Mouse (Mus musculus): ENCODE measurements around the gene Glb1l. TPM values are rescaled to one million over a fixed set of nuclear protein-coding genes. Genes with fewer than 3 reads are reported as not detected.

The Glb1l gene
- 3.2 and 4.5 TPM in 2 replicates for polyA plus RNA-seq (2015; fragmentation: Nextera tagmentation; extraction: Ambion mirVana)

- WGBS (ENCODE audit: insufficient replicate concordance), result 3% methylated on average over 42 of the region's 42 CpGs
- H3K4me3 ChIP-seq (replicated peaks), result peak within 1 kb of the TSS; percentile 77
- H3K36me3 ChIP-seq (replicated peaks), result peaks cover 38% of the 10 kb centered on the region
- ATAC-seq (ENCODE audit: insufficient read depth), result peak; percentile 85
- peak within 1 kb of the TSS; percentile 95 for H3K27ac ChIP-seq (replicated peaks)
- H3K9ac ChIP-seq, result peak within 1 kb of the TSS; percentile 83
- H3K4me2 ChIP-seq, result peak within 1 kb of the TSS; percentile 99
- H3K27me3 ChIP-seq, result no peaks in the 10 kb centered on the region
- peaks cover 71% of the 10 kb centered on the region for H3K4me1 ChIP-seq (replicated peaks)
- H3K9me3 ChIP-seq (replicated peaks), result no peaks in the 10 kb centered on the region
These were observed at the start of gene Glb1l, which contains the start of gene Stk16 for GRCm38 (mm10) chr1:75210136-75211087. Gene Glb1l, minus strand, starts transcription at chr1:75210813. Gene Stk16, plus strand, starts transcription at chr1:75210838.

GRCm38 (mm10) chr1:75255516-75256046 is 45.0 kb upstream of the Glb1l start:
- Histone ChIP-seq H3K9ac (no peak overlapping the region), H3K4me1 (replicated peaks) (peaks cover 11% of the 10 kb centered on the region), H3K4me3 (replicated peaks) (no peak overlapping the region), H3K36me3 (replicated peaks) (no peaks in the 10 kb centered on the region), H3K4me2 (no peak overlapping the region), H3K27me3 (peaks cover 6% of the 10 kb centered on the region), H3K27ac (replicated peaks) (no peak overlapping the region), H3K9me3 (replicated peaks) (no peaks in the 10 kb centered on the region)
- no peak for ATAC-seq (ENCODE audit: insufficient read depth)
- 49% methylated on average over 10 of the region's 10 CpGs for WGBS (ENCODE audit: insufficient replicate concordance)

- Histone ChIP-seq H3K36me3 (replicated peaks) (no peaks in the 10 kb centered on the region), H3K27me3 (peaks cover 6% of the 10 kb centered on the region; the same call in 1 of the 2 replicates), H3K9me3 (replicated peaks) (no peaks in the 10 kb centered on the region), H3K27ac (replicated peaks) (no peak overlapping the region), H3K4me1 (replicated peaks) (peaks cover 11% of the 10 kb centered on the region), H3K4me2 (no peak overlapping the region), H3K9ac (no peak overlapping the region), H3K4me3 (replicated peaks) (no peak overlapping the region)
- WGBS (ENCODE audit: insufficient replicate concordance), result 66% methylated on average over 8 of the region's 8 CpGs
- no peak for ATAC-seq (ENCODE audit: insufficient read depth)
These were observed 44.0 kb upstream of the Glb1l start for GRCm38 (mm10) chr1:75254625-75255013.

- ATAC-seq (ENCODE audit: insufficient read depth), result no peak
- H3K27ac ChIP-seq (replicated peaks), result no peak overlapping the region
- WGBS (ENCODE audit: insufficient replicate concordance), result 56% methylated on average over 16 of the region's 16 CpGs
These were observed 43.4 kb upstream of the Glb1l start for GRCm38 (mm10) chr1:75253849-75254624.

GRCm38 (mm10) chr1:75253029-75253428 is 42.4 kb upstream of the Glb1l start:
- Histone ChIP-seq H3K9ac (no peak overlapping the region), H3K27me3 (peaks cover 6% of the 10 kb centered on the region; the same call in 1 of the 2 replicates), H3K4me2 (no peak overlapping the region), H3K4me1 (replicated peaks) (peaks cover 19% of the 10 kb centered on the region), H3K9me3 (replicated peaks) (no peaks in the 10 kb centered on the region), H3K36me3 (replicated peaks) (no peaks in the 10 kb centered on the region), H3K4me3 (replicated peaks) (no peak overlapping the region), H3K27ac (replicated peaks) (no peak overlapping the region)
- 0 out of 2 replicates have a peak, but pooled peaks have one; percentile 4 for ATAC-seq (ENCODE audit: insufficient read depth)
- WGBS (ENCODE audit: insufficient replicate concordance), result 74% methylated on average over 16 of the region's 16 CpGs

More at GRCm38 (mm10) chr1:75253849-75254624, 43.4 kb upstream of the Glb1l start:
- no peaks in the 10 kb centered on the region for H3K36me3 ChIP-seq (replicated peaks)
- no peaks in the 10 kb centered on the region for H3K9me3 ChIP-seq (replicated peaks)
- H3K4me2 ChIP-seq, result no peak overlapping the region
- H3K4me3 ChIP-seq (replicated peaks), result no peak overlapping the region
- H3K4me1 ChIP-seq (replicated peaks), result peaks cover 15% of the 10 kb centered on the region
- peaks cover 6% of the 10 kb centered on the region; the same call in 1 of the 2 replicates for H3K27me3 ChIP-seq
- no peak overlapping the region for H3K9ac ChIP-seq

- 70% methylated on average over 13 of the region's 13 CpGs for WGBS (ENCODE audit: insufficient replicate concordance)
- ATAC-seq (ENCODE audit: insufficient read depth), result no peak
These were observed 41.7 kb upstream of the Glb1l start for GRCm38 (mm10) chr1:75252308-75252707.

GRCm38 (mm10) chr1:75251112-75251970 is 40.7 kb upstream of the Glb1l start:
- peak; percentile 61 for ATAC-seq (ENCODE audit: insufficient read depth)
- peak overlapping the region; percentile 57 for H3K27ac ChIP-seq (replicated peaks)
- H3K9me3 ChIP-seq (replicated peaks), result no peaks in the 10 kb centered on the region
- H3K4me2 ChIP-seq, result peak overlapping the region; percentile 68
- peaks cover 6% of the 10 kb centered on the region; the same call in 1 of the 2 replicates for H3K27me3 ChIP-seq
- H3K9ac ChIP-seq, result peak overlapping the region; percentile 35; the same call in 1 of the 2 replicates
- whole genome bisulfite sequencing (ENCODE audit: insufficient replicate concordance), result 8% methylated on average over 21 of the region's 22 CpGs
- H3K4me1 ChIP-seq (replicated peaks), result peaks cover 26% of the 10 kb centered on the region
- no peaks in the 10 kb centered on the region for H3K36me3 ChIP-seq (replicated peaks)
- H3K4me3 ChIP-seq (replicated peaks), result peak overlapping the region; percentile 29

More at GRCm38 (mm10) chr1:75252308-75252707, 41.7 kb upstream of the Glb1l start:
- H3K4me3 ChIP-seq (replicated peaks), result no peak overlapping the region
- H3K27me3 ChIP-seq, result peaks cover 6% of the 10 kb centered on the region; the same call in 1 of the 2 replicates
- no peak overlapping the region for H3K27ac ChIP-seq (replicated peaks)
- H3K36me3 ChIP-seq (replicated peaks), result no peaks in the 10 kb centered on the region
- H3K9ac ChIP-seq, result no peak overlapping the region
- no peak overlapping the region for H3K4me2 ChIP-seq
- H3K9me3 ChIP-seq (replicated peaks), result no peaks in the 10 kb centered on the region
- H3K4me1 ChIP-seq (replicated peaks), result peaks cover 26% of the 10 kb centered on the region

GRCm38 (mm10) chr1:75250498-75250897 is 39.9 kb upstream of the Glb1l start:
- H3K27me3 ChIP-seq, result peaks cover 6% of the 10 kb centered on the region; the same call in 1 of the 2 replicates
- no peaks in the 10 kb centered on the region for H3K9me3 ChIP-seq (replicated peaks)
- H3K4me3 ChIP-seq (replicated peaks), result no peak overlapping the region
- H3K4me1 ChIP-seq (replicated peaks), result peaks cover 26% of the 10 kb centered on the region
- 85% methylated on average over 3 of the region's 3 CpGs for WGBS (ENCODE audit: insufficient replicate concordance)
- H3K4me2 ChIP-seq, result no peak overlapping the region
- H3K36me3 ChIP-seq (replicated peaks), result no peaks in the 10 kb centered on the region
- H3K27ac ChIP-seq (replicated peaks), result no peak overlapping the region
- H3K9ac ChIP-seq, result no peak overlapping the region
- ATAC-seq (ENCODE audit: insufficient read depth), result no peak

- Histone ChIP-seq H3K4me1 (replicated peaks) (peaks cover 30% of the 10 kb centered on the region), H3K4me3 (replicated peaks) (no peak overlapping the region), H3K9me3 (replicated peaks) (no peaks in the 10 kb centered on the region), H3K27me3 (peaks cover 6% of the 10 kb centered on the region; the same call in 1 of the 2 replicates), H3K27ac (replicated peaks) (peak overlapping the region; percentile 29; the same call in 1 of the 2 replicates), H3K4me2 (no peak overlapping the region), H3K9ac (no peak overlapping the region), H3K36me3 (replicated peaks) (peaks cover 15% of the 10 kb centered on the region)
- 51% methylated on average over 9 of the region's 9 CpGs for WGBS (ENCODE audit: insufficient replicate concordance)
- no peak for ATAC-seq (ENCODE audit: insufficient read depth)
These were observed 37.6 kb upstream of the Glb1l start for GRCm38 (mm10) chr1:75248041-75248772.
